Mouse (Mus musculus): ENCODE measurements around the gene Gja5.
"Not testable (repeated sequence)": the region's sequence is repeated elsewhere in the genome, so short reads cannot be mapped to it uniquely, and the experiment has no call there.

Gja5 gene

GRCm38 (mm10) chr3:97025226-97025625 lies 120.7 kb downstream of the Gja5 start:
- in situ Hi-C loops (cut with MboI; ENCODE audit: low sequenced_read_pairs), result no loop called here

- in situ Hi-C loops (cut with MboI; ENCODE audit: low sequenced_read_pairs), result no loop called here
These were observed 127.6 kb downstream of the Gja5 start for GRCm38 (mm10) chr3:97032053-97032496.

- in situ Hi-C loops (cut with MboI; ENCODE audit: low sequenced_read_pairs), result no loop called here
These were observed 131.1 kb downstream of the Gja5 start for GRCm38 (mm10) chr3:97035558-97035957.

GRCm38 (mm10) chr3:97037119-97037518 lies 132.6 kb downstream of the Gja5 start:
- in situ Hi-C loops (cut with MboI; ENCODE audit: low sequenced_read_pairs), result no loop called here

GRCm38 (mm10) chr3:97039721-97040120 lies 135.2 kb downstream of the Gja5 start:
- in situ Hi-C loops (cut with MboI; ENCODE audit: low sequenced_read_pairs), result no loop called here

- in situ Hi-C loops (cut with MboI; ENCODE audit: low sequenced_read_pairs), result no loop called here
These were observed 139.7 kb downstream of the Gja5 start for GRCm38 (mm10) chr3:97044188-97044587.

GRCm38 (mm10) chr3:97047757-97048156 lies 143.3 kb downstream of the Gja5 start:
- in situ Hi-C loops (cut with MboI; ENCODE audit: low sequenced_read_pairs), result no loop called here

GRCm38 (mm10) chr3:97048360-97048759 lies 143.9 kb downstream of the Gja5 start:
- in situ Hi-C loops (cut with MboI; ENCODE audit: low sequenced_read_pairs), result no loop called here

GRCm38 (mm10) chr3:97051264-97051744 lies 146.8 kb downstream of the Gja5 start:
- in situ Hi-C loops (cut with MboI; ENCODE audit: low sequenced_read_pairs), result no loop called here

GRCm38 (mm10) chr3:97052069-97052799 lies 147.7 kb downstream of the Gja5 start:
- in situ Hi-C loops (cut with MboI; ENCODE audit: low sequenced_read_pairs), result no loop called here

- in situ Hi-C loops (cut with MboI; ENCODE audit: low sequenced_read_pairs), result no loop called here
These were observed 154.2 kb downstream of the Gja5 start for GRCm38 (mm10) chr3:97058704-97059103.

- in situ Hi-C loops (cut with MboI; ENCODE audit: low sequenced_read_pairs), result no loop called here
These were observed 155.6 kb downstream of the Gja5 start for GRCm38 (mm10) chr3:97060119-97060518.

GRCm38 (mm10) chr3:97062814-97063213 lies 158.3 kb downstream of the Gja5 start:
- in situ Hi-C loops (cut with MboI; ENCODE audit: low sequenced_read_pairs), result no loop called here

- in situ Hi-C loops (cut with MboI; ENCODE audit: low sequenced_read_pairs), result no loop called here
These were observed 159.6 kb downstream of the Gja5 start for GRCm38 (mm10) chr3:97064046-97064445.

GRCm38 (mm10) chr3:97069589-97069988 lies 165.1 kb downstream of the Gja5 start:
- in situ Hi-C loops (cut with MboI; ENCODE audit: low sequenced_read_pairs), result not testable (repeated sequence)

GRCm38 (mm10) chr3:97071916-97072315 lies 167.4 kb downstream of the Gja5 start:
- in situ Hi-C loops (cut with MboI; ENCODE audit: low sequenced_read_pairs), result not testable (repeated sequence)

- in situ Hi-C loops (cut with MboI; ENCODE audit: low sequenced_read_pairs), result not testable (repeated sequence)
These were observed 167.9 kb downstream of the Gja5 start for GRCm38 (mm10) chr3:97072361-97072760.

- in situ Hi-C loops (cut with MboI; ENCODE audit: low sequenced_read_pairs), result loop anchor here (25.0 kb wide), 1 partner anchor 261 kb away; no protein-coding TSS in a partner anchor
These were observed 171.4 kb downstream of the Gja5 start for GRCm38 (mm10) chr3:97075744-97076350.

GRCm38 (mm10) chr3:97076412-97076811 lies 171.9 kb downstream of the Gja5 start:
- in situ Hi-C loops (cut with MboI; ENCODE audit: low sequenced_read_pairs), result loop anchor here (25.0 kb wide), 1 partner anchor 261 kb away; no protein-coding TSS in a partner anchor

- in situ Hi-C loops (cut with MboI; ENCODE audit: low sequenced_read_pairs), result loop anchor here (25.0 kb wide), 1 partner anchor 259 kb away; no protein-coding TSS in a partner anchor
These were observed 173.9 kb downstream of the Gja5 start for GRCm38 (mm10) chr3:97078436-97078835.

- in situ Hi-C loops (cut with MboI; ENCODE audit: low sequenced_read_pairs), result loop anchor here (25.0 kb wide), 1 partner anchor 255 kb away; no protein-coding TSS in a partner anchor
These were observed 177.7 kb downstream of the Gja5 start for GRCm38 (mm10) chr3:97082156-97082555.

GRCm38 (mm10) chr3:97087326-97087725 lies 182.8 kb downstream of the Gja5 start:
- in situ Hi-C loops (cut with MboI; ENCODE audit: low sequenced_read_pairs), result loop anchor here (25.0 kb wide), 1 partner anchor 250 kb away; no protein-coding TSS in a partner anchor

Measured in CH12F3 (cell line).